Mouse (Mus musculus): ENCODE measurements around the gene Traip. TPM values are rescaled to one million over a fixed set of nuclear protein-coding genes. Genes with fewer than 3 reads are reported as not detected.

Gene Traip
- polyA plus RNA-seq, 1 experiment from 2014 or later = 46.3 TPM

DNA sequence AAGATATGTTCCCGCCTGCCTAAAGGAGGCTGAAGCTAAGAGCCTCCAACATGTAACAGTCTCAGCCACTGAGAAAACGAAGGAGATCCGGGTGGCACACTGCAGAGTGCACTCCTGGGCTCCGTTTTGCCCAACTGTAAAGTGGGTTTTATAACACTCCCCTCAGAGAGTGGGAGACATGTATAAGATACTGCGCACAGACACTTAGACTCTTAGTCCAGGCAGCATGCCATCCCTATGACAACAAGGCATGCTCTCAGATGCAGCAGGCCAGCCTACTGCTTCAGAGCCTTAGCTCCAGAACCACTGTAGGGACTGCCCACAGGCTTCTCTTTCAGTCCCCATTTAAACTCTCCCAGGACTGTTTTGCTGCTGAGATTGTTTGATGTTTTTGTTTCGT, 31.1 kb upstream of the Traip start:
- Histone ChIP-seq H3K4me1 (peaks cover 15% of the 10 kb centered on the region), H3K36me3 (replicated peaks) (no peaks in the 10 kb centered on the region), H3K9me3 (no peaks in the 10 kb centered on the region), H3K27me3 (ENCODE audit: poor library complexity, severe bottlenecking) (peaks cover 2% of the 10 kb centered on the region; the same call in 1 of the 2 replicates), H3K4me3 (no peak overlapping the region), H3K27ac (no peak overlapping the region)
- DNase-seq (ENCODE audit: extremely low spot score, low spot score) = no peak
- 83% methylated on average over 6 of the region's 6 CpGs for WGBS

GRCm38 (mm10) chr9:107919441-107919840, 30.5 kb upstream of the Traip start:
- H3K4me1 ChIP-seq = peaks cover 20% of the 10 kb centered on the region
- H3K9me3 ChIP-seq = no peaks in the 10 kb centered on the region
- no peaks in the 10 kb centered on the region for H3K36me3 ChIP-seq (replicated peaks)
- no peak overlapping the region for H3K27ac ChIP-seq
- no peak for DNase-seq (ENCODE audit: extremely low spot score, low spot score)
- WGBS = 88% methylated on average over 5 of the region's 5 CpGs
- H3K27me3 ChIP-seq (ENCODE audit: poor library complexity, severe bottlenecking) = peaks cover 8% of the 10 kb centered on the region; the same call in 1 of the 2 replicates
- H3K4me3 ChIP-seq = no peak overlapping the region

GRCm38 (mm10) chr9:107923021-107923420, 26.9 kb upstream of the Traip start:
- Histone ChIP-seq H3K4me3 (no peak overlapping the region), H3K36me3 (replicated peaks) (no peaks in the 10 kb centered on the region), H3K27me3 (ENCODE audit: poor library complexity, severe bottlenecking) (peaks cover 8% of the 10 kb centered on the region; the same call in 1 of the 2 replicates), H3K27ac (no peak overlapping the region), H3K9me3 (no peaks in the 10 kb centered on the region), H3K4me1 (peaks cover 39% of the 10 kb centered on the region)
- WGBS = 35% methylated on average over 7 of the region's 7 CpGs
- DNase-seq (ENCODE audit: extremely low spot score, low spot score) = no peak

DNA sequence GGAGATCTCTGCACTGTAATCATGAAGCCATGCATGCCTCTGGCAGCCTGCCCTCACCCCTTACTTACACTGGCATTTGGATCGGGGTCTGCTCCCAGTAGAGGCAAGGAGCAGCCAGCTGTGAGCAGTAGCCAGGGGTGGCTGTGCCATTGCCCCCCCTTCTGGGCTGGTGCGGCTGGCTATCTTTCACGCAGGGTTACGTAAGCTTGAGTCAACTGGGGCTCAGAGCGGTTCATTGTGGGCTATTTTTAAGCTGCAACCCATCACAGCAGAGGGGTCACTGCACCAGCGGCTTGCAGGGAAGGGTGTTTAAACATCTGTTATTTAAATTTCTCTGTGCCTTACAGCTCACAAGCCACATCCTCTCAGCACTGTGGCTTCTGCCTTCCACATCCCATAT, 26.0 kb upstream of the Traip start:
- Histone ChIP-seq H3K4me3 (no peak overlapping the region), H3K27ac (peak overlapping the region; percentile 60; the same call in 1 of the 2 replicates)
- DNase-seq (ENCODE audit: extremely low spot score, low spot score) = no peak

GRCm38 (mm10) chr9:107925251-107925650, 24.7 kb upstream of the Traip start:
- no peaks in the 10 kb centered on the region for H3K9me3 ChIP-seq
- peaks cover 8% of the 10 kb centered on the region; the same call in 1 of the 2 replicates for H3K27me3 ChIP-seq (ENCODE audit: poor library complexity, severe bottlenecking)
- no peak for DNase-seq (ENCODE audit: extremely low spot score, low spot score)
- H3K4me1 ChIP-seq = peaks cover 37% of the 10 kb centered on the region
- H3K27ac ChIP-seq = no peak overlapping the region
- H3K4me3 ChIP-seq = no peak overlapping the region
- WGBS = 24% methylated on average over 3 of the region's 3 CpGs
- no peaks in the 10 kb centered on the region for H3K36me3 ChIP-seq (replicated peaks)

More for the DNA sequence above, 26.0 kb upstream of the Traip start:
- no peaks in the 10 kb centered on the region for H3K36me3 ChIP-seq (replicated peaks)
- H3K4me1 ChIP-seq = peaks cover 37% of the 10 kb centered on the region
- H3K27me3 ChIP-seq (ENCODE audit: poor library complexity, severe bottlenecking) = peaks cover 8% of the 10 kb centered on the region; the same call in 1 of the 2 replicates
- 64% methylated on average over 6 of the region's 6 CpGs for WGBS
- no peaks in the 10 kb centered on the region for H3K9me3 ChIP-seq

DNA sequence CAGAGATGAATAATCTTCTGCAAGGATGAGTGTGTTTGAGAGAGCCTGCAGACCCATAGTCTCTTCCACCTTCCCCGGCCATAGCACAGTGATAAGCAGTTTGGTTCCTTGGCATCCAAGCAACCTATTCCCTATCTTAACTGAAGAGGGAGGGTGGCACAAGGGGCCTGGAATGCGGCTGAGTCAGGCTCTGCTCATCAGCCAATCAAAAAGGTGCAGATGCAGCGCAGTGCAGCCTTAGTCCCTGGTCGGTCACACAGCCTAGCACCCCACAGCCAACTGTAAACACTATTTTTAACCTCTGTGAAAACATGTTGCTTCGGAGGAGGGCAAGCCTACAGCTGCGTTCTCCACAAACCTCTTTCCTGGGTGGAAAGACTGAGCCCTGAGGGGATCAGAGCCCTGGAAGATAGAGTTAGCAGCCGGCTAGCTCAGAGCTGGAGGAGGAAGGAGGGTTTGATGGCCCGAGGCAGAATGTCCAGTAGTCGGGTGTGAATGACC, 23.0 kb upstream of the Traip start:
- Histone ChIP-seq H3K4me1 (peaks cover 41% of the 10 kb centered on the region), H3K27ac (no peak overlapping the region), H3K36me3 (replicated peaks) (no peaks in the 10 kb centered on the region), H3K4me3 (no peak overlapping the region), H3K27me3 (ENCODE audit: poor library complexity, severe bottlenecking) (peaks cover 8% of the 10 kb centered on the region; the same call in 1 of the 2 replicates), H3K9me3 (no peaks in the 10 kb centered on the region)
- WGBS = 61% methylated on average over 9 of the region's 9 CpGs
- no peak for DNase-seq (ENCODE audit: extremely low spot score, low spot score)

- Histone ChIP-seq H3K4me3 (no peak overlapping the region), H3K27me3 (ENCODE audit: poor library complexity, severe bottlenecking) (peaks cover 8% of the 10 kb centered on the region; the same call in 1 of the 2 replicates), H3K4me1 (peaks cover 49% of the 10 kb centered on the region), H3K27ac (no peak overlapping the region), H3K36me3 (replicated peaks) (no peaks in the 10 kb centered on the region), H3K9me3 (no peaks in the 10 kb centered on the region)
- no peak for DNase-seq (ENCODE audit: extremely low spot score, low spot score)
- WGBS = 87% methylated on average over 5 of the region's 5 CpGs
Observed at GRCm38 (mm10) chr9:107927749-107928148, 22.2 kb upstream of the Traip start.

- Histone ChIP-seq H3K9me3 (no peaks in the 10 kb centered on the region), H3K27ac (no peak within 1 kb of the TSS), H3K4me1 (peaks cover 50% of the 10 kb centered on the region), H3K36me3 (replicated peaks) (no peaks in the 10 kb centered on the region), H3K27me3 (ENCODE audit: poor library complexity, severe bottlenecking) (peaks cover 8% of the 10 kb centered on the region; the same call in 1 of the 2 replicates), H3K4me3 (no peak within 1 kb of the TSS)
- WGBS = 74% methylated on average over 3 of the region's 3 CpGs
- no peak for DNase-seq (ENCODE audit: extremely low spot score, low spot score)
Observed at GRCm38 (mm10) chr9:107928169-107928568, 21.8 kb upstream of the Traip start, which contains the start of gene Actl11. Gene Actl11, plus strand, starts transcription at chr9:107928469.

- Histone ChIP-seq H3K36me3 (replicated peaks) (no peaks in the 10 kb centered on the region), H3K9me3 (no peaks in the 10 kb centered on the region), H3K27me3 (ENCODE audit: poor library complexity, severe bottlenecking) (peaks cover 33% of the 10 kb centered on the region), H3K4me1 (peaks cover 42% of the 10 kb centered on the region), H3K4me3 (no peak overlapping the region), H3K27ac (no peak overlapping the region)
- DNase-seq (ENCODE audit: extremely low spot score, low spot score) = no peak
- 80% methylated on average over 4 of the region's 4 CpGs for WGBS
Observed at GRCm38 (mm10) chr9:107932221-107932620, 17.7 kb upstream of the Traip start.

GRCm38 (mm10) chr9:107934146-107934545, 15.8 kb upstream of the Traip start:
- no peaks in the 10 kb centered on the region for H3K36me3 ChIP-seq (replicated peaks)
- H3K4me3 ChIP-seq = no peak overlapping the region
- DNase-seq (ENCODE audit: extremely low spot score, low spot score) = no peak
- H3K27me3 ChIP-seq (ENCODE audit: poor library complexity, severe bottlenecking) = peaks cover 47% of the 10 kb centered on the region
- peaks cover 46% of the 10 kb centered on the region for H3K4me1 ChIP-seq
- 89% methylated on average over 11 of the region's 11 CpGs for WGBS
- H3K27ac ChIP-seq = no peak overlapping the region
- H3K9me3 ChIP-seq = no peaks in the 10 kb centered on the region

- no peak for DNase-seq (ENCODE audit: extremely low spot score, low spot score)
- Histone ChIP-seq H3K27ac (peak within 1 kb of the TSS; percentile 85), H3K4me1 (peaks cover 46% of the 10 kb centered on the region), H3K4me3 (peak within 1 kb of the TSS; percentile 71), H3K9me3 (no peaks in the 10 kb centered on the region), H3K27me3 (ENCODE audit: poor library complexity, severe bottlenecking) (peaks cover 47% of the 10 kb centered on the region), H3K36me3 (replicated peaks) (no peaks in the 10 kb centered on the region)
- 8% methylated on average over 3 of the region's 3 CpGs for WGBS
Observed at GRCm38 (mm10) chr9:107935374-107935773, 14.6 kb upstream of the Traip start, which contains the start of gene Camkv. Gene Camkv, plus strand, starts transcription at chr9:107935674.

- Histone ChIP-seq H3K4me3 (peak overlapping the region; percentile 71), H3K9me3 (no peaks in the 10 kb centered on the region), H3K27ac (peak overlapping the region; percentile 85), H3K27me3 (ENCODE audit: poor library complexity, severe bottlenecking) (peaks cover 47% of the 10 kb centered on the region), H3K4me1 (peaks cover 46% of the 10 kb centered on the region), H3K36me3 (replicated peaks) (no peaks in the 10 kb centered on the region)
- peak; percentile 56 for DNase-seq (ENCODE audit: extremely low spot score, low spot score)
- 1% methylated on average over 41 of the region's 41 CpGs for WGBS
Observed at GRCm38 (mm10) chr9:107935790-107936214, 14.1 kb upstream of the Traip start.

GRCm38 (mm10) chr9:107936215-107936822, 13.6 kb upstream of the Traip start:
- peaks cover 46% of the 10 kb centered on the region for H3K4me1 ChIP-seq
- H3K27ac ChIP-seq = peak overlapping the region; percentile 85
- H3K4me3 ChIP-seq = peak overlapping the region; percentile 71
- WGBS = under 1% methylated on average over 29 of the region's 29 CpGs
- H3K36me3 ChIP-seq (replicated peaks) = no peaks in the 10 kb centered on the region
- H3K9me3 ChIP-seq = no peaks in the 10 kb centered on the region
- H3K27me3 ChIP-seq (ENCODE audit: poor library complexity, severe bottlenecking) = peaks cover 47% of the 10 kb centered on the region
- DNase-seq (ENCODE audit: extremely low spot score, low spot score) = peak; percentile 41
